Mouse (Mus musculus) heart, postnatal 0 days (tissue): Measurements from ENCODE around the gene Clp1. TPM values are rescaled to one million over a fixed set of nuclear protein-coding genes. Genes with fewer than 3 reads are reported as not detected.

Experiments
- ATAC-seq: fragments of 200-750 bp; cut with Nextera tagmentation; 2 replicates; pipeline ENCODE4 v1.8.0; 2017; ENCODE audit warnings: low read depth, moderate number of reproducible peaks, moderate library complexity; ENCODE audit not compliant: insufficient read depth
- DNase-seq: peaks from one replicate; pipeline ENCODE4 v3.0.0-alpha.2; 2016; ENCODE audit warnings: low spot score
- H3K27ac ChIP-seq: fragments of 300-500 bp; sonication (generic); 2 replicates; pipeline ENCODE4 v1.5.1; 2014; ENCODE audit warnings: low read depth, mild to moderate bottlenecking
- H3K27me3 ChIP-seq: fragments of 300-500 bp; sonication (generic); 2 replicates; pipeline ENCODE4 v1.6.1; 2014; ENCODE audit warnings: low read length, mixed read lengths; ENCODE audit not compliant: control insufficient read depth, insufficient read depth
- H3K36me3 ChIP-seq: fragments of 300-500 bp; sonication (generic); replicated peaks from 2 replicates; pipeline ENCODE4 v1.6.1; 2014; ENCODE audit warnings: low read length, mixed read lengths; ENCODE audit not compliant: control insufficient read depth, insufficient read depth
- H3K4me1 ChIP-seq: fragments of 300-500 bp; sonication (generic); 2 replicates; pipeline ENCODE4 v1.6.1; 2014; ENCODE audit warnings: antibody characterized with exemption; ENCODE audit not compliant: control insufficient read depth, insufficient read depth
- H3K4me2 ChIP-seq: fragments of 300-500 bp; sonication (generic); 2 replicates; pipeline ENCODE4 v1.6.1; 2014; ENCODE audit warnings: low read depth, mild to moderate bottlenecking, low read length, moderate library complexity
- H3K4me3 ChIP-seq: fragments of 300-500 bp; sonication (generic); 2 replicates; pipeline ENCODE4 v1.5.1; 2014; ENCODE audit warnings: low read depth, low read length
- H3K9ac ChIP-seq: fragments of 300-500 bp; sonication (generic); replicated peaks from 2 replicates; pipeline ENCODE4 v1.6.1; 2014; ENCODE audit warnings: low read depth, low read length, mixed read lengths
- H3K9me3 ChIP-seq: fragments of 300-500 bp; sonication (generic); replicated peaks from 2 replicates; pipeline ENCODE4 v1.6.1; 2016; ENCODE audit warnings: low read length; ENCODE audit not compliant: control insufficient read depth
- CTCF ChIP-seq: IDR thresholded peaks from 2 replicates; pipeline ENCODE4 v1.5.1; 2016; ENCODE audit warnings: antibody characterized with exemption, control low read depth, low read depth
- EP300 ChIP-seq: IDR thresholded peaks from 2 replicates; pipeline ENCODE4 v1.6.1; 2016; ENCODE audit warnings: antibody characterized with exemption, low read depth
- whole genome bisulfite sequencing: fragments of 180-500 bp; shearing (Covaris S2); extraction: QIAGEN DNeasy Blood & Tissue Kit; methylation state at CpG from one replicate; pipeline ENCODE4 v1.1.7; 2014; 5-methylcytosine and 5-hydroxymethylcytosine counted together
- polyA plus RNA-seq: library from polyadenylated mRNA; unstranded; fragments of >200 nt; fragmentation: Nextera tagmentation; extraction: Ambion mirVana; gene quantifications from 2 replicates; pipeline ENCODE4 v1.2.1, GENCODE M21; 2015
- total RNA-seq: library from RNA; depleted of rRNA; stranded (reverse); fragments of >200 nt; gene quantifications from 2 replicates; pipeline ENCODE4 v1.2.3, GENCODE M21; 2014; ENCODE audit warnings: low replicate concordance

Gene Clp1
- total and polyA plus RNA-seq, 2 experiments from 2014 or later, result 5.2 to 10.5 TPM

DNA sequence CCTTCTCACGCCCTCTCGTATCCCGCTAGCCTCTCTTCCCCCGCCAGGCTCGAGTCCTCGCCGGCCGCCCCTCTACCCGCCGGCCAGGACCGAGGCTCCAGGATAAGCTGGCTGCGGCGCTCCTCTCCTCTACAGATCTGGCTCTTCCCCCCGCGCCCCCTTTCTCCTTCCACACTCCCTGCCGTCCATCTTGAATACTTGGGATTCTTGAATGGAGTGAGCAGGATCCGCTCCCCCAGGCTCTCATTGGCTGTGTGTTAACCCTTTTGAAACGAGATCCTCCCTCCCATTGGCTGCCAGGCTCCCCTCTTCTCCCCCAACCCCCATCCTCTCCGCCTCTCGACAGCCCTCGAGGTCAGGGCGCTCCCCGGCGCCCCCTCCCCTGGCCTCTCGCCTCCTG lies 16.4 kb upstream of the Clp1 start, which contains the start of gene Gm19426:
Gene Gm19426, minus strand, starts transcription at position 95 of the 400 bp plus-strand sequence.
- Histone ChIP-seq H3K4me1 (peaks cover 26% of the 10 kb centered on the region), H3K4me3 (peak within 1 kb of the TSS; percentile 68), H3K27me3 (no peaks in the 10 kb centered on the region), H3K36me3 (no peaks in the 10 kb centered on the region), H3K27ac (peak within 1 kb of the TSS; percentile 94), H3K9ac (peak within 1 kb of the TSS; percentile 91), H3K9me3 (no peaks in the 10 kb centered on the region), H3K4me2 (peak within 1 kb of the TSS; percentile 81)
- WGBS, result under 1% methylated on average over 25 of the region's 25 CpGs
- TF ChIP-seq CTCF (no peak), EP300 (no peak)
- peak; percentile 98 for DNase-seq
- peak; percentile 97 for ATAC-seq

DNA sequence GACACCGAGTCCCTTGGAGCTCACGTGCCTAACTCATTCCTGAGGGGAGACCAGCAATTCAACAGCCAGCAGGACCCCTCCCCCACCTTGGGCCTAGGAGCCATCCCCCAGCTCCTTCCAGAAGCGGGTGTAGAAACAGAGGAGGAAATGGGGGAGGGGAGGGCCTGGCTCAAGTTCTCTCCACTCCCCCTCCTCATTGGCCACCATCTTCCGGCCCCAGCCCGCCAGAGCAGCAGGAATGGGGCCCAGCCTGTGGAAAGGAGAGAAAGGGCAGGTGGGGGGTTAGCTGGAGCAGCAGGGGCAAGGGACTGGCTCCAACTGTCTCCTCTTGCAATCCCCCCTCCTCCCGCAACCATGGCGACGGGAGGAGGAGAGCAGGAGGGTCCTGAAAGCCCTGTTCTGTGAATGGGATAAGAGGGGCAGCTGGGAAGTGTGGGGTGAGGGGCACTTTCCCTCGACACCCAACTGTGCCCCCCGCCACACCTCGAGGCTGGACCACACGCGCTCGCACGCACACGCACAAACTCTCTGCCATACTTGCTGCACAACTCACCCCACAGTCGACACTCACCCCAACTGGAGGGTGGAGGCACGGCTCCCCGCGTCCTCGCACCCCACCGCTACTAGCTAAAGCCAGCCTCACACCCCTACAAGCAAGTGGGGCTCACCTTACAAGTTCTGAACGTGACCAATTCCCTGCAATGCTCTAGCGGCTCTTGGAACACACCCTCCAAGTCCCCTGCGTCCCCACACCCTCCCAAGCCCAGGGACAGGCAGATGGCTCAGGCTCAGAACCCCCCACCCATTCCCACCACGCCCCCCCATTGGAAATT lies 15.5 kb upstream of the Clp1 start:
- Histone ChIP-seq H3K4me3 (peak overlapping the region; percentile 68), H3K27ac (peak overlapping the region; percentile 94), H3K36me3 (no peaks in the 10 kb centered on the region), H3K4me1 (peaks cover 35% of the 10 kb centered on the region), H3K9ac (peak overlapping the region; percentile 91), H3K27me3 (no peaks in the 10 kb centered on the region), H3K4me2 (peak overlapping the region; percentile 81), H3K9me3 (no peaks in the 10 kb centered on the region)
- DNase-seq (peak; percentile 55), ATAC-seq (no peak)
- TF ChIP-seq EP300 (no peak), CTCF (no peak)
- WGBS, result 1% methylated on average over 25 of the region's 26 CpGs

DNA sequence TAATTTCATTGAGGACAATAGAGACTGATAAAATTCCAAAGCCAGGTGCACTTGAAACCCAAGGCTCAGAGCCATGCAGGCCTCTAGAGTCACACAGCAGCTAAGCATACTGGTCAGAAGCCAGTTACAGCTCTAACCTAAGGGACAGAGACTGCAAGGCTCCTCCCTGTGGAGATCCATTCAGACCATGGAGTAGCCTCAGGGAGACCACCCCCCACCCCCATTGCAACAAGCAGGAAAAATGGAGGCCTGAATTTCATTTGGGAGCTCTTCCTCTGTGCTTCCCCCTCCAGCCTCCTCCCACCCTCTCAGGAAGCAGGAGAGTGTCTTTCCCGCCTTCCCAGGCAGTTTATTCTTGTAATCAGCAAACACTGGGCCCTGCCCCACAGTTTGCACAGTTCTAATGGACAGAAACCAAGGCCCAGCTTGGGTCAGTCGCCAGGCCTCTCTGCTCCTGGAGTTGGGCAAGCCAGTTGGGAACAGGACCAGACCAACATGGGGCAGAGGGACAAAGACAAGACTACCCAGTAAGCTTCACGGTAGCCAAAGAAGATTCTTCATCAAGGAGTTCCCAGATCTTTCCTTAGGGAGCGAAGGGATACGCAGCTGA lies 14.8 kb upstream of the Clp1 start:
- peaks cover 42% of the 10 kb centered on the region for H3K4me1 ChIP-seq
- 0 out of 2 replicates have a peak, but pooled peaks cover under 1% of the 10 kb centered on the region for H3K27me3 ChIP-seq
- no peaks in the 10 kb centered on the region for H3K9me3 ChIP-seq
- peak overlapping the region; percentile 91 for H3K9ac ChIP-seq
- no peaks in the 10 kb centered on the region for H3K36me3 ChIP-seq
- DNase-seq (no peak), ATAC-seq (no peak)
- H3K4me3 ChIP-seq, result peak overlapping the region; percentile 68
- 8% methylated on average over 5 of the region's 5 CpGs for WGBS
- TF ChIP-seq EP300 (no peak), CTCF (no peak)
- H3K4me2 ChIP-seq, result peak overlapping the region; percentile 81
- peak overlapping the region; percentile 94 for H3K27ac ChIP-seq

DNA sequence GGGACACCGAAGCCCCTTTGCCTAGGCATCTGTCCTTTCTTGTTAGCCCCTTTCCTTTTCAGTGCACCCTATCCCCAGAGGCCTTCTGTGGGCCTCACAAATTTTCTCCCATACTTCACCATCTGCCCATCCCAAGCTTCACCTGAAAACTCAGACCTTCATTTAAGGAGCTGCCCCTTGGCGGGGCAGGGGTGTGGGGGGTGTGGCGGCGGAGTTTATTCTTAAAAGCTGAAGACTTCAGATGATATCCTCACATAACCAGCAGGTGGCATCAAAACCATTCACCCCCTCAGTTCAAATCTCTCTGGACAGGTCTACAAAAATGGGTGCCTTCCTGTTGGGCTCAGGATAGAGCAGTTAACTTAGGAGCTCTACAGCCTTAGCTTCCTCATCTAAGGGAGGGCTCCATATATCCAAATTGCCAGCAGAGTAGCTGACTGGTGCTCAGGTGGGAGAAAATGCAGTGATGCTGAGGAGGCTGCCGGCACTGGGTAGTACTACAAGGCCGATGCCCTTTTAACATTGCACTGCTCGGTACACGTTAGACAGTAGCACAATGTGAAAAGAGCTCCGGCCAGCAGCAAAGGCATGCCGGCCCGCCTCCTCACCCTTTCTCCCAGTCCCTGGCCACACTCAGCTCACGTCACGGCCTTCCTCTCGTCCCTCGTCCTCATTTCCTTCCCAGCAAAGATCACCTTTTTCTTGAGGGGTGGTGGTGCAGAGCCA lies 13.6 kb upstream of the Clp1 start:
- Histone ChIP-seq H3K36me3 (no peaks in the 10 kb centered on the region), H3K27ac (no peak overlapping the region; the same call in 1 of the 2 replicates), H3K4me2 (peak overlapping the region; percentile 81; the same call in 1 of the 2 replicates), H3K4me1 (peaks cover 50% of the 10 kb centered on the region), H3K4me3 (no peak overlapping the region), H3K9ac (no peak overlapping the region), H3K9me3 (no peaks in the 10 kb centered on the region), H3K27me3 (peaks cover 6% of the 10 kb centered on the region; the same call in 1 of the 2 replicates)
- DNase-seq (peak; percentile 55), ATAC-seq (no peak)
- TF ChIP-seq EP300 (no peak), CTCF (peak; percentile 39)
- 59% methylated on average over 15 of the region's 15 CpGs for WGBS

DNA sequence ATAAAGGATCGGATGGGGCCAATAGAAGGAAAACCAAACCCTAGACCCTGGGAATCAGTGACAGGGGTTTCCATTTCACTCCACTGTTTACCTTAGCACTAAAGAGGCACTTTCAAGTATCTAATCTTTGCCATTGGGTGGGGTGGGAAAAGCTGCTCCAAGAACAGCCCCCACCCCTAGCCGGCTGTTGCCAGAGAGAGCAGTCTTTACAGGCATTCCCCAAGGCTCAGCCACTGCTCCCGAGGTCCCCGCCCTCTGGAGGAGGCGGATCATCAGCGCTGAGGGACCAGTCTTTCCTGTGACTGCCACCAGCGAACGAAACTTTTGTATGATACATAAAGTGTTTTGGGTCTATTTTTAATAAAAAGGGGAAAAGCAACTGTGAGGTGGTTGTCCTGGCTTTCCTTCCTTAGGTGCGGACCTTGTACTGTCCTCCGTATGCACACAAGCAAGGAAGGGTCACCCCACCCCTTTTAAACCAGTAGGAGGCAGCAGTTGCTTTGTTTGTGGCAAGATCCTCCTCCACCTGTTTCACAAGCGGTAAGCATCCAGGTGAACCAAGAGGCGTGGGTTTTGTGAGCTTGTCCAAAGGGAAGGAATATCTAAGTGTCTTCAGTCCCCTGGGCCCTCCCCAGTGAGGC lies 11.2 kb upstream of the Clp1 start:
- 0 out of 2 replicates have a peak overlapping the region, but pooled peaks have one; percentile 10 for H3K9ac ChIP-seq
- peaks cover 42% of the 10 kb centered on the region for H3K4me1 ChIP-seq
- no peak for TF ChIP-seq EP300
- TF ChIP-seq CTCF, result peak; percentile 53
- H3K27me3 ChIP-seq, result peaks cover 23% of the 10 kb centered on the region
- no peak overlapping the region for H3K27ac ChIP-seq
- ATAC-seq, result no peak
- H3K4me3 ChIP-seq, result peak overlapping the region; percentile 26; the same call in 1 of the 2 replicates
- peak overlapping the region; percentile 60 for H3K4me2 ChIP-seq
- under 1% methylated on average over 12 of the region's 12 CpGs for WGBS
- no peaks in the 10 kb centered on the region for H3K9me3 ChIP-seq
- peak; percentile 73 for DNase-seq
- no peaks in the 10 kb centered on the region for H3K36me3 ChIP-seq
